Mouse (Mus musculus) liver, embryonic 14.5 days (tissue): Measurements from ENCODE around the gene Gja5.
A peak's percentile ranks its signal among the peaks of the same experiment; 100 is the strongest.

ENCODE experiments used
- CTCF ChIP-seq: IDR thresholded peaks from 2 replicates; pipeline ENCODE4 v1.5.1; 2016; ENCODE audit warnings: antibody characterized with exemption, low read depth, control low read depth
- EP300 ChIP-seq: IDR thresholded peaks from 2 replicates; pipeline ENCODE4 v1.6.1; 2016; ENCODE audit warnings: antibody characterized with exemption, low read depth

DNA sequence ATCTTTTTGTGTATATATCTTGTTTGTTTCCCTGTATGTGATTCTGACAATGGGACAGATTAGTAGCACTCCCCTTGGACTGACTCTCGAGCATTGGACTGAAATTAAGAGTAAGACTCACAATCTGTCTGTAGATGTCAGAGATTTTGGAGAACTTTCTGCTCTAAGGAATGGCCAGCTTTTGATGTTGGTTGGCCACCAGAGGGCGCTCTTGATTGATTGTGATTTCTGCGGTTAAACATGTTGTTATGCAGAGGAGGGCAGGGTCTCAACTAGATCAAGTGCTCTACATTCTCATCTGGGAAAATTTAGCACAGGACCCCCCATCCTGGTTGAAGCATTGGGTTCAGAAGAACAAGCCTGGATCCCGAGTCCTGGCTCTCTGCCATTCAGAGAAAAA lies 182.8 kb downstream of the Gja5 start:
- TF ChIP-seq CTCF (peak; percentile 66), EP300 (no peak)
